Mouse (Mus musculus) liver, embryonic 14.5 days (tissue): ENCODE data around the gene Nkain4. TPM values are rescaled to one million over a fixed set of nuclear protein-coding genes. Genes with fewer than 3 reads are reported as not detected.

Experiments
- ATAC-seq: fragments of 200-750 bp; cut with Nextera tagmentation; 2 replicates; pipeline ENCODE4 v1.8.0; 2017; ENCODE audit warnings: moderate number of reproducible peaks, mild to moderate bottlenecking, moderate library complexity; ENCODE audit not compliant: insufficient read depth
- DNase-seq, 3 experiments: peaks; one replicate each; pipeline ENCODE4 v3.0.0-alpha.2; 2012 to 2013; ENCODE audit warnings: low read depth in 3 of 3, low spot score in 3 of 3
- H3K27ac ChIP-seq: fragments of 300-500 bp; sonication (generic); 2 replicates; pipeline ENCODE4 v1.5.1; 2014; ENCODE audit warnings: moderate library complexity, mild to moderate bottlenecking, control low read depth, inconsistent platforms
- H3K27me3 ChIP-seq: fragments of 300-500 bp; sonication (generic); 2 replicates; pipeline ENCODE4 v1.6.1; 2014; ENCODE audit warnings: mild to moderate bottlenecking, low read length, moderate library complexity; ENCODE audit not compliant: control insufficient read depth, insufficient read depth
- H3K36me3 ChIP-seq: fragments of 300-500 bp; sonication (generic); replicated peaks from 2 replicates; pipeline ENCODE4 v1.6.1; 2014; ENCODE audit warnings: low read depth; ENCODE audit not compliant: control insufficient read depth, insufficient read depth
- H3K4me1 ChIP-seq, 2 experiments: fragments of 200-500 bp in 1 of 2; fragments of 300-500 bp in 1 of 2; sonication (generic) in 1 of 2; replicated peaks; 2 replicates each; pipeline ENCODE4 v1.6.1; 2012 to 2014; ENCODE audit warnings: antibody characterized with exemption in 1 of 2, inconsistent platforms in 1 of 2, low read length in 1 of 2; ENCODE audit not compliant: control insufficient read depth in 2 of 2, insufficient read depth in 2 of 2
- H3K4me2 ChIP-seq: fragments of 300-500 bp; sonication (generic); 2 replicates; pipeline ENCODE4 v1.6.1; 2014; ENCODE audit warnings: low read depth, mild to moderate bottlenecking, control low read depth, moderate library complexity
- H3K4me3 ChIP-seq, 2 experiments: fragments of 200-500 bp in 1 of 2; fragments of 300-500 bp in 1 of 2; sonication (generic) in 1 of 2; 2 replicates each; pipeline ENCODE4 v1.5.1; 2012 to 2014; ENCODE audit warnings: low read depth in 2 of 2, low read length in 2 of 2, mild to moderate bottlenecking in 2 of 2, control low read depth in 1 of 2, inconsistent platforms in 1 of 2, moderate library complexity in 1 of 2; ENCODE audit not compliant: insufficient read depth in 1 of 2
- H3K9ac ChIP-seq: fragments of 300-500 bp; sonication (generic); replicated peaks from 2 replicates; pipeline ENCODE4 v1.6.1; 2014; ENCODE audit warnings: mild to moderate bottlenecking, control low read depth, moderate library complexity
- H3K9me3 ChIP-seq: fragments of 300-500 bp; sonication (generic); 2 replicates; pipeline ENCODE4 v1.6.1; 2016; ENCODE audit warnings: low read length, mixed read lengths; ENCODE audit not compliant: control insufficient read depth
- CTCF ChIP-seq: IDR thresholded peaks from 2 replicates; pipeline ENCODE4 v1.5.1; 2016; ENCODE audit warnings: antibody characterized with exemption, low read depth, control low read depth
- EP300 ChIP-seq: IDR thresholded peaks from 2 replicates; pipeline ENCODE4 v1.6.1; 2016; ENCODE audit warnings: antibody characterized with exemption, low read depth
- WGBS: fragments of 180-500 bp; shearing (Covaris S2); extraction: QIAGEN DNeasy Blood & Tissue Kit; methylation state at CpG from one replicate; pipeline ENCODE4 v1.1.7; 2014; ENCODE audit not compliant: insufficient replicate concordance; 5-methylcytosine and 5-hydroxymethylcytosine counted together
- polyA plus RNA-seq, 2 experiments: library from polyadenylated mRNA; depleted of rRNA in 1 of 2; stranded (reverse) in 1 of 2; unstranded in 1 of 2; fragments of >200 nt; fragmentation: Nextera tagmentation in 1 of 2; extraction: Ambion mirVana in 1 of 2; gene quantifications; 2 replicates each; pipeline versions ENCODE4 v1.2.1 to v1.2.3; 2012 to 2014

The Nkain4 gene
- polyA plus RNA-seq (2012; rRNA removed) (1.0 and 1.1 TPM in 2 replicates), polyA plus RNA-seq (2014; fragmentation: Nextera tagmentation; extraction: Ambion mirVana) (1.3 and 1.5 TPM in 2 replicates)

- DNase-seq (no peak), ATAC-seq (no peak)
- no peaks in the 10 kb centered on the region for H3K9me3 ChIP-seq
- peak within 1 kb of the TSS in 1 of 2 experiments; percentile 27; a peak in 2 of 4 replicates for H3K4me3 ChIP-seq
- no peak within 1 kb of the TSS for H3K27ac ChIP-seq
- no peaks in the 10 kb centered on the region for H3K36me3 ChIP-seq
- peaks cover 40% of the 10 kb centered on the region for H3K27me3 ChIP-seq
- H3K4me1 ChIP-seq = no peaks in the 10 kb centered on the region
- WGBS = 2% methylated on average over 52 of the region's 52 CpGs
- no peak within 1 kb of the TSS for H3K9ac ChIP-seq
- H3K4me2 ChIP-seq = peak within 1 kb of the TSS; percentile 41
- no peak for TF ChIP-seq CTCF
- TF ChIP-seq EP300 = no peak
Measured at GRCm38 (mm10) chr2:180954061-180955047, at the start of gene Nkain4. Gene Nkain4 (minus strand): TSS chr2:180954699.

- TF ChIP-seq CTCF = no peak
- no peak for TF ChIP-seq EP300
- ATAC-seq = no peak
Measured at GRCm38 (mm10) chr2:180996905-180997304, 42.4 kb upstream of the Nkain4 start.

GRCm38 (mm10) chr2:180996436-180996835 is 41.9 kb upstream of the Nkain4 start:
- no peak for ATAC-seq
- Histone ChIP-seq H3K4me2 (no peak overlapping the region), H3K4me3 (no peak overlapping the region), H3K9me3 (no peaks in the 10 kb centered on the region), H3K27me3 (no peaks in the 10 kb centered on the region), H3K4me1 (no peaks in the 10 kb centered on the region), H3K9ac (no peak overlapping the region), H3K27ac (no peak overlapping the region), H3K36me3 (no peaks in the 10 kb centered on the region)
- WGBS = 7% methylated on average over 5 of the region's 5 CpGs
- TF ChIP-seq EP300 (no peak), CTCF (peak; percentile 88)
- DNase-seq = peak in 1 of 3 experiments; percentile 4

More at GRCm38 (mm10) chr2:180996905-180997304, 42.4 kb upstream of the Nkain4 start:
- DNase-seq = no peak
- Histone ChIP-seq H3K9ac (no peak overlapping the region), H3K9me3 (no peaks in the 10 kb centered on the region), H3K36me3 (no peaks in the 10 kb centered on the region), H3K27me3 (no peaks in the 10 kb centered on the region), H3K4me1 (no peaks in the 10 kb centered on the region), H3K4me3 (no peak overlapping the region), H3K27ac (no peak overlapping the region), H3K4me2 (no peak overlapping the region)
- WGBS = 53% methylated on average over 3 of the region's 3 CpGs

- no peak overlapping the region for H3K4me2 ChIP-seq
- TF ChIP-seq CTCF = no peak
- TF ChIP-seq EP300 = no peak
- H3K4me3 ChIP-seq = no peak overlapping the region
- DNase-seq (no peak), ATAC-seq (no peak)
- no peaks in the 10 kb centered on the region for H3K36me3 ChIP-seq
- no peak overlapping the region for H3K27ac ChIP-seq
- H3K4me1 ChIP-seq = no peaks in the 10 kb centered on the region
- H3K9ac ChIP-seq = no peak overlapping the region
- WGBS = 53% methylated on average over 4 of the region's 4 CpGs
- no peaks in the 10 kb centered on the region for H3K27me3 ChIP-seq
- no peaks in the 10 kb centered on the region for H3K9me3 ChIP-seq
Measured at GRCm38 (mm10) chr2:180995457-180995856, 41.0 kb upstream of the Nkain4 start.

GRCm38 (mm10) chr2:180994360-180994759 is 39.9 kb upstream of the Nkain4 start:
- no peak overlapping the region for H3K4me2 ChIP-seq
- H3K4me1 ChIP-seq = no peaks in the 10 kb centered on the region
- no peak for ATAC-seq
- TF ChIP-seq CTCF (no peak), EP300 (no peak)
- H3K4me3 ChIP-seq = no peak overlapping the region
- DNase-seq = no peak
- no peaks in the 10 kb centered on the region for H3K9me3 ChIP-seq
- no peak overlapping the region for H3K27ac ChIP-seq
- WGBS = 49% methylated on average over 2 of the region's 2 CpGs
- no peak overlapping the region for H3K9ac ChIP-seq
- H3K36me3 ChIP-seq = no peaks in the 10 kb centered on the region
- no peaks in the 10 kb centered on the region for H3K27me3 ChIP-seq
